Mouse (Mus musculus) kidney, adult 2 months (tissue): Measurements from ENCODE around the gene Ska3. TPM values are rescaled to one million over a fixed set of nuclear protein-coding genes. Genes with fewer than 3 reads are reported as not detected.
"Not testable (repeated sequence)": the region's sequence is repeated elsewhere in the genome, so short reads cannot be mapped to it uniquely, and the experiment has no call there.

Experiments used
- DNase-seq: peaks from one replicate; pipeline ENCODE4 v3.0.0; 2021
- H3K27ac ChIP-seq: fragments of 200-500 bp; 2 replicates; pipeline ENCODE4 v1.5.1; 2012; ENCODE audit warnings: low read depth, low read length, control low read depth, inconsistent platforms; ENCODE audit not compliant: insufficient read depth
- H3K27me3 ChIP-seq: fragments of 200-500 bp; replicated peaks from 2 replicates; pipeline ENCODE4 v1.6.1; 2012; ENCODE audit warnings: mild to moderate bottlenecking, moderate library complexity, low read length, inconsistent platforms; ENCODE audit not compliant: control insufficient read depth, insufficient read depth
- H3K36me3 ChIP-seq: fragments of 200-500 bp; 2 replicates; pipeline ENCODE4 v1.6.1; 2012; ENCODE audit warnings: mild to moderate bottlenecking, moderate library complexity, low read length, inconsistent platforms; ENCODE audit not compliant: control insufficient read depth, insufficient read depth
- H3K4me1 ChIP-seq: fragments of 200-500 bp; 2 replicates; pipeline ENCODE4 v1.6.1; 2011; ENCODE audit warnings: low read length; ENCODE audit not compliant: control insufficient read depth, insufficient read depth
- H3K4me3 ChIP-seq: fragments of 200-500 bp; 2 replicates; pipeline ENCODE4 v1.5.1; 2011; ENCODE audit warnings: mild to moderate bottlenecking, low read depth, low read length, control low read depth; ENCODE audit not compliant: insufficient read depth
- CTCF ChIP-seq: fragments of 200-500 bp; conservative IDR thresholded peaks from 2 replicates; pipeline ENCODE4 v1.5.1; 2011; ENCODE audit warnings: low read depth, mild to moderate bottlenecking, control low read depth, low read length, moderate library complexity, mixed read lengths; ENCODE audit not compliant: insufficient read depth, insufficient read length
- POLR2A ChIP-seq: fragments of 200-500 bp; IDR thresholded peaks from one replicate; pipeline ENCODE4 v1.6.1; 2011; ENCODE audit warnings: low read depth, low read length, control low read depth
- WGBS: fragments of 180-500 bp; shearing (Covaris S2); methylation state at CpG from one replicate; pipeline ENCODE4 v1.1.7; 2018; 5-methylcytosine and 5-hydroxymethylcytosine counted together
- polyA plus RNA-seq: library from polyadenylated mRNA; depleted of rRNA; stranded (reverse); fragments of >200 nt; gene quantifications from 2 replicates; pipeline ENCODE4 v1.2.3, GENCODE M21; 2012

The Ska3 gene
- polyA plus RNA-seq, 1 experiment: 0.09 TPM

DNA sequence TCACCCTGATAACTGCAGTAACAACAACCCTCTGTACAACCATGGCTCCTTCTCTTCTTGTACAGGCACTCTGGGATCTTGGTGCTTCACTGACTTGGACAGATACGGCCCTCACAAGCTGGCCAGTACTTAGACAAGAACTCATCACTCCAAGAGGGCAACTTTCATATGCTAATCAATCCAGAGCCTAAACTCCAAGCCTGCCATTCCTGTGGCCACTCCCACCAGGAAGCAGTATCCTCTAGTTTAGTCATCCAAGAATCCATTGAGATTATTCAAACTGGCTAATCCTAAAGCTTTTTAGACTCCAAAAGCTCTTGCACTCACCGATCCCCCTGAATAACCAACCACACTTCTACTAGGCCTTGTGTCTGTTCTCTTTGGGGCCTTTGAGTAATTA lies 27.0 kb upstream of the Ska3 start:
- no peak for TF ChIP-seq CTCF
- no peak for TF ChIP-seq POLR2A
- H3K4me3 ChIP-seq: no peak overlapping the region
- no peaks in the 10 kb centered on the region for H3K27me3 ChIP-seq
- H3K4me1 ChIP-seq: no peaks in the 10 kb centered on the region
- 87% methylated on average over 2 of the region's 2 CpGs for WGBS
- no peak overlapping the region for H3K27ac ChIP-seq
- no peak for DNase-seq
- H3K36me3 ChIP-seq: no peaks in the 10 kb centered on the region

GRCm38 (mm10) chr14:57850330-57850729 lies 24.3 kb upstream of the Ska3 start:
- no peak overlapping the region for H3K4me3 ChIP-seq
- no peaks in the 10 kb centered on the region for H3K27me3 ChIP-seq
- no peaks in the 10 kb centered on the region for H3K4me1 ChIP-seq
- 82% methylated on average over 3 of the region's 3 CpGs for WGBS
- TF ChIP-seq POLR2A (no peak), CTCF (no peak)
- DNase-seq: no peak
- no peak overlapping the region for H3K27ac ChIP-seq
- no peaks in the 10 kb centered on the region for H3K36me3 ChIP-seq

GRCm38 (mm10) chr14:57848646-57849045 lies 22.7 kb upstream of the Ska3 start:
- no peak for DNase-seq
- H3K4me3 ChIP-seq: no peak overlapping the region
- H3K36me3 ChIP-seq: no peaks in the 10 kb centered on the region
- no peak overlapping the region for H3K27ac ChIP-seq
- WGBS: 92% methylated on average over 2 of the region's 2 CpGs
- H3K4me1 ChIP-seq: no peaks in the 10 kb centered on the region
- TF ChIP-seq CTCF (no peak), POLR2A (no peak)
- no peaks in the 10 kb centered on the region for H3K27me3 ChIP-seq

DNA sequence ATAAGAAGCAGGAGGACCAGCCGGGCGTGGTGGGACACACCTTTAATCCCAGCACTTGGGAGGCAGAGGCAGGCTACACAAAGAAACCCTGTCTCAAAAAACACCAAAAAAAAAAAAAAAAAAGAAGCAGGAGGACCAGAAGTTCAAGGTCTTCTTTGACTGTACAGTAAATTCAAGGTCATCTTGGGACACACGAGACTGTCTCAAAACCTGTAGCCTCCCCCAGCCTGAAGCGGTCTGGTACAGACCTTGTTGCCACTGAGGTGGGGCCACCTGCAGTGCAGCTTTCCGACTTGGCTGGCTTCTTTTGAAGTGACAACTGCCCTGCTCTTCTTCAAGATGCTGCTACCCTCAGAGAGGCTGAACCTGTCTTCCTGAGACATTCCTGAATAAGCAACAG lies 22.1 kb upstream of the Ska3 start:
- not testable (repeated sequence) for DNase-seq, H3K4me3 ChIP-seq, H3K4me1 ChIP-seq, H3K36me3 ChIP-seq, H3K27me3 ChIP-seq, H3K27ac ChIP-seq
- WGBS: 90% methylated on average over 5 of the region's 5 CpGs

DNA sequence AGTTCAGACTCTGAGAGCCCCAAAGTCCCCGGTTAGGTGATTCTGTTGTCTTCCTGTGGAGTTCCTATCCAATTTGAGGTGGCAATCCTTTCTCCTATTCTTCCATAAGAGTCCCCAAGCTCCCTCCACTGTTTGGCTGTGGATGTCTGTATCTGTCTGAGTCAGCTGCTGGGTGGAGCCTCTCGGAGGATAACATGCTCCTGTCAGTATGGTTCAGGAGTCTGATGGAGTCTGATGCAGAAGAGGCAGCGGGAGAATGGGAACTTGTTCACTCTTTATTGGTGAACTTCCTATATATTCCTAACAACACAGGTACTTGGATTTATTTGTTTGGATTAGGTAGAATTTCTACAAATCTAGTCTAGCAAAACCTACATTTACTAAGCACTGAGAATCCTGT lies 18.6 kb upstream of the Ska3 start:
- Histone ChIP-seq H3K4me1 (no peaks in the 10 kb centered on the region), H3K36me3 (no peaks in the 10 kb centered on the region), H3K4me3 (no peak overlapping the region), H3K27me3 (no peaks in the 10 kb centered on the region), H3K27ac (no peak overlapping the region)
- DNase-seq: no peak
- 94% methylated on average over 3 of the region's 3 CpGs for WGBS
- TF ChIP-seq CTCF: no peak
- no peak for TF ChIP-seq POLR2A

DNA sequence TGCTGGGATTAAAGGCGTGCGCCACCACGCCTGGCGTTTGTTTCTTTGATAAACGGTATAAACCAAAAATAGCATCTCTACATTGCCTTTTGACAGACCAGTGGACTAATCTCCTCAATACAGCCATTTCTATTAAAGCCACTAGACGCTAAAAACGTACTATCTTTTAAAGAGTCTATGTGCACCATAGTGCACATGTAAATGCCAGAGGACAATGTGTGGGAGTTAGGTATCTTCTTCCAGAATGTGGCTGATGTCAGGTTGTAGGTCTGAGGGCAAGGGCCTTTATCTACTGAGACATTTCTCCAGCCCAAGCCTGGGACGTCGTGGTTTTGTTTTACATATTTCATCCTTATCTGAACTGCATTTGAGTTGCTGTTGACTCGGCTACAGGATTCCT lies 9.2 kb upstream of the Ska3 start:
- Histone ChIP-seq H3K27ac (no peak overlapping the region), H3K4me1 (no peaks in the 10 kb centered on the region), H3K4me3 (no peak overlapping the region), H3K27me3 (no peaks in the 10 kb centered on the region), H3K36me3 (peaks cover 3% of the 10 kb centered on the region)
- no peak for DNase-seq
- WGBS: 84% methylated on average over 10 of the region's 10 CpGs
- no peak for TF ChIP-seq CTCF
- TF ChIP-seq POLR2A: no peak

- WGBS: 79% methylated on average over 2 of the region's 2 CpGs
- no peak overlapping the region for H3K27ac ChIP-seq
- H3K4me1 ChIP-seq: no peaks in the 10 kb centered on the region
- peaks cover 3% of the 10 kb centered on the region for H3K36me3 ChIP-seq
- TF ChIP-seq CTCF (no peak), POLR2A (no peak)
- DNase-seq: no peak
- no peak overlapping the region for H3K4me3 ChIP-seq
- no peaks in the 10 kb centered on the region for H3K27me3 ChIP-seq
These were observed 7.5 kb upstream of the Ska3 start for GRCm38 (mm10) chr14:57833526-57833925.

- Histone ChIP-seq H3K4me3 (no peak overlapping the region), H3K27me3 (no peaks in the 10 kb centered on the region), H3K27ac (no peak overlapping the region), H3K4me1 (peaks cover 7% of the 10 kb centered on the region; the same call in 1 of the 2 replicates), H3K36me3 (no peaks in the 10 kb centered on the region)
- WGBS: 70% methylated on average over 1 of the region's 1 CpGs
- DNase-seq: no peak
- no peak for TF ChIP-seq POLR2A
- no peak for TF ChIP-seq CTCF
These were observed 1.3 kb upstream of the Ska3 start for GRCm38 (mm10) chr14:57827284-57827683.
